Mouse (Mus musculus) cerebellum, adult 2 months (tissue): Measurements from ENCODE around the gene Tns1.

ENCODE experiments used
- CTCF ChIP-seq: fragments of 200-500 bp; IDR thresholded peaks from 2 replicates; pipeline ENCODE4 v1.5.1; 2011; ENCODE audit warnings: low read depth, mild to moderate bottlenecking, control low read depth, low read length, moderate library complexity, borderline replicate concordance; ENCODE audit not compliant: insufficient read depth
- POLR2A ChIP-seq: fragments of 200-500 bp; IDR thresholded peaks from 2 replicates; pipeline ENCODE4 v1.6.1; 2011; ENCODE audit warnings: low read length, control low read depth, borderline replicate concordance; ENCODE audit not compliant: insufficient read depth

- no peak for TF ChIP-seq POLR2A
- TF ChIP-seq CTCF: no peak
These were observed 160.0 kb downstream of the Tns1 start for GRCm38 (mm10) chr1:73964151-73964743.
